Mouse (Mus musculus) heart, adult 2 months (tissue): ENCODE measurements around the gene Iqcg. TPM values are rescaled to one million over a fixed set of nuclear protein-coding genes. Genes with fewer than 3 reads are reported as not detected.

Source experiments
- DNase-seq, 2 experiments: peaks; one replicate each; pipeline ENCODE4 v3.0.0; 2021
- H3K27ac ChIP-seq: fragments of 200-600 bp; 2 replicates; pipeline ENCODE4 v1.8.1; 2022
- H3K27me3 ChIP-seq: fragments of 200-500 bp; 2 replicates; pipeline ENCODE4 v1.6.1; 2012; ENCODE audit warnings: mild to moderate bottlenecking, low read length, inconsistent platforms, mixed read lengths; ENCODE audit not compliant: control insufficient read depth, insufficient read depth
- H3K36me3 ChIP-seq: fragments of 200-500 bp; 2 replicates; pipeline ENCODE4 v1.6.1; 2012; ENCODE audit warnings: low read length, inconsistent platforms; ENCODE audit not compliant: control insufficient read depth, insufficient read depth
- H3K4me1 ChIP-seq: fragments of 200-500 bp; 2 replicates; pipeline ENCODE4 v1.6.1; 2011; ENCODE audit warnings: low read length; ENCODE audit not compliant: control insufficient read depth, insufficient read depth
- H3K4me3 ChIP-seq: fragments of 200-600 bp; 2 replicates; pipeline ENCODE4 v1.8.1; 2022
- H3K79me2 ChIP-seq: fragments of 200-500 bp; replicated peaks from 2 replicates; pipeline ENCODE4 v1.6.1; 2012; ENCODE audit warnings: mild to moderate bottlenecking, inconsistent platforms, low read length, moderate library complexity, mixed read lengths; ENCODE audit not compliant: control insufficient read depth, insufficient read depth
- H3K9ac ChIP-seq: fragments of 200-500 bp; 2 replicates; pipeline ENCODE4 v1.6.1; 2012; ENCODE audit warnings: low read depth, mild to moderate bottlenecking, control low read depth, inconsistent platforms, low read length, mixed read lengths
- CTCF ChIP-seq: fragments of 200-600 bp; IDR thresholded peaks from 2 replicates; pipeline ENCODE4 v1.8.1; 2022; ENCODE audit warnings: antibody characterized with exemption, mild to moderate bottlenecking, moderate library complexity
- EP300 ChIP-seq: fragments of 200-500 bp; IDR thresholded peaks from 2 replicates; pipeline ENCODE4 v1.6.1; 2011; ENCODE audit warnings: low read depth, low read length, control low read depth; ENCODE audit not compliant: insufficient read depth
- POLR2A ChIP-seq: fragments of 200-500 bp; IDR thresholded peaks from 2 replicates; pipeline ENCODE4 v1.6.1; 2011; ENCODE audit warnings: mild to moderate bottlenecking, low read depth, low read length, control low read depth; ENCODE audit not compliant: insufficient read depth
- WGBS: fragments of 180-500 bp; shearing (Covaris S2); methylation state at CpG from one replicate; pipeline ENCODE4 v1.1.7; 2018; 5-methylcytosine and 5-hydroxymethylcytosine counted together
- intact Hi-C: fragments of 180-260 bp; cut with DNase I; formaldehyde crosslinking; loops from one replicate; pipeline ENCODE4 v1.15.1; 2025
- microRNA-seq, 2 experiments: library from miRNA; unstranded; fragments of <30 nt; microRNA quantifications; one replicate each; pipeline ENCODE4 v1.2.0; 2021
- polyA plus RNA-seq: library from polyadenylated mRNA; depleted of rRNA; stranded (reverse); fragments of >200 nt; gene quantifications from 2 replicates; pipeline ENCODE4 v1.2.3, GENCODE M21; 2012; rRNA removed
- total RNA-seq, 2 experiments: library from RNA; stranded (reverse); gene quantifications; 2 replicates each; pipeline ENCODE4 v1.2.3; 2021

Iqcg gene
- total and polyA plus RNA-seq, 3 experiments, result 0.25 to 0.84 (median 0.57) TPM

DNA sequence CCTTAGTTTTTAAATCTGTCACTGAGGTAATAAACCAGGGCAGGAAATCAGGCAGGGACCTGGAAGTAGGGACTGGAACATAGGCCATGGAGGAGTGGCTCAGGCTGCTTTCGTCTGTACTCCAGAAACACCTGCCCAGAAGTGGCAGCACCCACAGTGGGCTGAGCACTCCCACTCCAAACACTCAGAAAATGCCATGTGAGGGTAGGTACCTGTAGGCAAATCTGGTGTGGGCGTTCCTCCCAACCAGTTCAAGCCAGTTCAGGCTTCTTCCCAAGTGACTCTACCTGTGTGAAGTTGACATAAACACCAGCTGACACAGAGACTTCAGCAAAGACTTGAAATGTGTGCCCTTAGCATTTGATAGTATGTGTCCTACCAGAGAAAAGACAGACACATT, 71.4 kb downstream of the Iqcg start:
- no peaks in the 10 kb centered on the region for H3K79me2 ChIP-seq
- no peak for DNase-seq
- no peak overlapping the region for H3K27ac ChIP-seq
- no peaks in the 10 kb centered on the region for H3K4me1 ChIP-seq
- H3K36me3 ChIP-seq, result no peaks in the 10 kb centered on the region; the same call in 1 of the 2 replicates
- 89% methylated on average over 2 of the region's 2 CpGs for WGBS
- no peak overlapping the region for H3K4me3 ChIP-seq
- no peak overlapping the region for H3K9ac ChIP-seq
- intact Hi-C loops, result loop anchor here (5.0 kb wide), 1 partner anchor 72 kb away; the partner anchor contains the start of gene Lrch3
- TF ChIP-seq CTCF (no peak), EP300 (no peak), POLR2A (no peak)
- no peaks in the 10 kb centered on the region for H3K27me3 ChIP-seq

DNA sequence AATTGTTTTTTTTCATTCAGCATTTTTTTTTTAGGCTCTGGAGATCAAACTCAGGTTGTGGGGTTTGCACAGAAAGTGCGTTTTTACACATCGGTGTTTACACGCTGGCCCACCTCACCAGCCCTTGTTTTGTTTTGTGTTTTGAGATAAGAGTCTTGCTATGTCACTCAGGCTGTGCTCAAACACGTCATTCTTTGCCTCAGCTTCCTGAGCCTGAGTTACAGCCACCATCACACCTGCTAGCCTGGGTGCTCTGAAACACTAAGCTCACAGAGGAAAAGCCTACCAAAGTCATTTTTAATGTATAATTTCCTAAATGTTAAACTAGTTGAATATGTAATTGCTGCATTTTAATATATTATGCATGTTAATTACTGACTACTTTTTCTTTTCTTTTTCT, 74.6 kb downstream of the Iqcg start:
- Histone ChIP-seq H3K79me2 (no peaks in the 10 kb centered on the region), H3K4me3 (no peak overlapping the region), H3K36me3 (peaks cover 2% of the 10 kb centered on the region; the same call in 1 of the 2 replicates), H3K27ac (no peak overlapping the region), H3K9ac (no peak overlapping the region), H3K4me1 (no peaks in the 10 kb centered on the region), H3K27me3 (no peaks in the 10 kb centered on the region)
- WGBS, result 76% methylated on average over 4 of the region's 4 CpGs
- intact Hi-C loops, result no loop called here
- TF ChIP-seq EP300 (no peak), CTCF (no peak), POLR2A (no peak)
- no peak for DNase-seq

DNA sequence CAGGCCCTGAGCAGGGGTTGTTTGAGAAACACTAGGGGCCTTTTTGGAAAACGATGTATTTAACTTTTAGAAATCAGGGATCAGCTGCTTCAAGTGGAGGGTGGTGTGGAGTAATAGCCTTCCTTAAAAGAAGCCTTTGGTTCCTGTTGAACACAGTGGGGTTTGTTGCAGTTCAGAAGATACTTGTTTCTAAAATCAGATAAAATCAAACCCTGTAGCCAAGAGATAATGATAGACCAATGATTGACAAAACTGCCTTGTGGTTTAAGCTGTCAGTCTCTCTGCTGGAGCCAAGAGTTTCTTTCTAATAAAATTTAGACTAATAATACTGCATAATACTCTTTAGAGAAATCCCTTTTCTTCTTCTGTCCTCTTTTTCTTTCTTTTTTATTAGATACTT, 75.8 kb downstream of the Iqcg start:
- Histone ChIP-seq H3K27me3 (no peaks in the 10 kb centered on the region), H3K4me3 (no peak overlapping the region), H3K79me2 (no peaks in the 10 kb centered on the region), H3K4me1 (no peaks in the 10 kb centered on the region), H3K9ac (no peak overlapping the region), H3K27ac (no peak overlapping the region), H3K36me3 (peaks cover 2% of the 10 kb centered on the region; the same call in 1 of the 2 replicates)
- TF ChIP-seq CTCF (no peak), EP300 (no peak), POLR2A (no peak)
- 86% methylated on average over 1 of the region's 1 CpGs for WGBS
- intact Hi-C loops, result no loop called here
- no peak for DNase-seq

DNA sequence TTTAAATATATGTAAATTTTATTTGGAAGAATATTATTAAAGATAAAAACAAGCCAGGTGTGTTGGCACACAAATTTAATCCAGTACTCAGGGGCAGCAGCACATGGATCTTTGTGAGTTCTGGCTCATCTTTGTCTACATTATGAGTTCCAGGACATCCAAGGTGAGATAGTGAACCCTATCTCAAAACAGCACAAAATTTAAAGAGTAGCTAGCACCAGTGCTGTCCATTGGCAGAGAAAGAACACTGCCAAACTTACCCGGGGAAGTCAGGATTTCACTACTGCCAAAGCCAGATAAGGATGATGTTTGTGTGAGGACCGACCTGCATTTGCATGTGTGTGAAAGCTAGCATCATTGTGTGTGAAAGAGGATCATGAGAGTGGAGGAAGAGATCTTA, 83.0 kb downstream of the Iqcg start:
- intact Hi-C loops, result no loop called here
- Histone ChIP-seq H3K27ac (no peak overlapping the region), H3K9ac (no peak overlapping the region), H3K27me3 (no peaks in the 10 kb centered on the region), H3K36me3 (no peaks in the 10 kb centered on the region; the same call in 1 of the 2 replicates), H3K4me3 (no peak overlapping the region), H3K79me2 (no peaks in the 10 kb centered on the region), H3K4me1 (no peaks in the 10 kb centered on the region)
- 45% methylated on average over 2 of the region's 2 CpGs for WGBS
- TF ChIP-seq CTCF (no peak), EP300 (no peak), POLR2A (no peak)
- no peak for DNase-seq

DNA sequence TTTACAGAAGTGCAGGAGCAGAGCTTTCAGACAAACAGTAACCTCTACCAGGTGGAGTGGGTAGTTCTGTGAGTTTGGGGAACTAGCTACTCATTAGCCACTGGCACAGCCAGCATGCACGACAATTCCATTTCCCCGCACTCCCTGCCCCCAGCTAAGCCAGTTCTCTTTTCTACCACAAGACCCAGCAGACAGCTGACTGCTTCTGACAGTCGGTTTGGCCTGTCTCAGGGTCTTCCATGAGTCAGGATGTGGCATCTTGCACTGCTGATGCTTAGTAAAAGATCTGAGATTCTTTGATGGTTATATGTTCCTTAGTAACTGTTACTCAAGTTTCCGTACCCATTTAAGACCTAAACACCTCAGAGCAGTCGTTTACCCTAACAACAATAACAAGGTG, 83.5 kb downstream of the Iqcg start:
- WGBS, result 78% methylated on average over 5 of the region's 5 CpGs
- intact Hi-C loops, result no loop called here
- no peaks in the 10 kb centered on the region for H3K4me1 ChIP-seq

More for the DNA sequence above, 83.5 kb downstream of the Iqcg start:
- Histone ChIP-seq H3K36me3 (no peaks in the 10 kb centered on the region; the same call in 1 of the 2 replicates), H3K27me3 (no peaks in the 10 kb centered on the region), H3K9ac (no peak overlapping the region), H3K4me3 (no peak overlapping the region), H3K27ac (no peak overlapping the region), H3K79me2 (no peaks in the 10 kb centered on the region)
- TF ChIP-seq EP300 (no peak), CTCF (no peak), POLR2A (no peak)
- no peak for DNase-seq

Small RNA genes within 50 kb of the gene (microRNA-seq; reads per million reads assigned to microRNA genes)
- gene Gm22231, result 0 reads per million in 2 experiments
- gene Mir1947, result 5.8 to 10.1 reads per million in 2 experiments

Other genes starting within 250 kb of the Iqcg start
- not detected for gene Smbd1, start 245.7 kb downstream of the Iqcg start, total RNA-seq
- gene Smbd1, start 245.7 kb downstream of the Iqcg start, polyA plus RNA-seq, result not detected in 2 replicates
- 100 to 1,000 TPM; 101 to 108 TPM for gene Fyttd1, start 178.7 kb downstream of the Iqcg start, total RNA-seq
- gene Fyttd1, start 178.7 kb downstream of the Iqcg start, polyA plus RNA-seq, result 13.4 and 22.5 TPM in 2 replicates
- 10 to 100 TPM; 27.6 to 30.0 TPM for gene Rubcn, start 178.5 kb downstream of the Iqcg start, total RNA-seq
- 44.1 and 59.3 TPM in 2 replicates for gene Rubcn, start 178.5 kb downstream of the Iqcg start, polyA plus RNA-seq
- 10 to 100 TPM; 20.3 to 22.6 TPM for gene Lrch3, start 142.1 kb downstream of the Iqcg start, total RNA-seq
- gene Lrch3, start 142.1 kb downstream of the Iqcg start, polyA plus RNA-seq, result 13.8 and 25.5 TPM in 2 replicates
- gene Rpl35a, start 235 bp upstream of the Iqcg start, total RNA-seq, result 100 to 1,000 TPM; 298 to 319 TPM
- 167 and 313 TPM in 2 replicates for gene Rpl35a, start 235 bp upstream of the Iqcg start, polyA plus RNA-seq
- 1 to 10 TPM; 1.9 to 2.0 TPM for gene Lmln, start 6.3 kb upstream of the Iqcg start, total RNA-seq
- gene Lmln, start 6.3 kb upstream of the Iqcg start, polyA plus RNA-seq, result 1.1 and 1.8 TPM in 2 replicates
- 10 to 100 TPM; 17.0 to 18.4 TPM for gene Osbpl11, start 128.9 kb upstream of the Iqcg start, total RNA-seq
- 8.9 and 12.0 TPM in 2 replicates for gene Osbpl11, start 128.9 kb upstream of the Iqcg start, polyA plus RNA-seq
- 10 to 100 TPM; 21.5 to 21.7 TPM for gene Snx4, start 195.2 kb upstream of the Iqcg start, total RNA-seq
- 11.7 and 16.6 TPM in 2 replicates for gene Snx4, start 195.2 kb upstream of the Iqcg start, polyA plus RNA-seq